Mouse (Mus musculus): Measurements from ENCODE around the gene Cbx6. TPM values are rescaled to one million over a fixed set of nuclear protein-coding genes. Genes with fewer than 3 reads are reported as not detected.
A peak's percentile ranks its signal among the peaks of the same experiment; 100 is the strongest.

The Cbx6 gene
- polyA plus RNA-seq, 1 experiment from 2014 or later = 38.7 TPM

GRCm38 (mm10) chr15:79834881-79835260, 383 bp upstream of the Cbx6 start:
- 49% methylated on average over 9 of the region's 9 CpGs for WGBS
- Histone ChIP-seq H3K4me3 (ENCODE audit: low read depth, low read length) (no peak overlapping the region), H3K27me3 (ENCODE audit: control insufficient read depth, insufficient read depth, low read length) (no peaks in the 10 kb centered on the region), H3K4me2 (replicated peaks; ENCODE audit: low read depth, low read length) (peak overlapping the region; percentile 80), H3K9ac (replicated peaks; ENCODE audit: low read depth, low read length) (no peak overlapping the region), H3K9me3 (ENCODE audit: control insufficient read depth, low read depth, low read length) (no peaks in the 10 kb centered on the region), H3K27ac (ENCODE audit: low read length) (peak overlapping the region; percentile 95), H3K4me1 (ENCODE audit: control insufficient read depth, insufficient read depth, low read length) (peaks cover 20% of the 10 kb centered on the region), H3K36me3 (ENCODE audit: control insufficient read depth, insufficient read depth, low read length) (peaks cover 6% of the 10 kb centered on the region; the same call in 1 of the 2 replicates)
- no peak for ATAC-seq (ENCODE audit: insufficient number of reproducible peaks, insufficient read depth, low FRiP score, low read depth)

GRCm38 (mm10) chr15:79833251-79834050, 1.0 kb downstream of the Cbx6 start:
- Histone ChIP-seq H3K4me2 (replicated peaks; ENCODE audit: low read depth, low read length) (peak overlapping the region; percentile 80), H3K36me3 (ENCODE audit: control insufficient read depth, insufficient read depth, low read length) (peaks cover 8% of the 10 kb centered on the region; the same call in 1 of the 2 replicates), H3K27me3 (ENCODE audit: control insufficient read depth, insufficient read depth, low read length) (no peaks in the 10 kb centered on the region), H3K4me1 (ENCODE audit: control insufficient read depth, insufficient read depth, low read length) (peaks cover 22% of the 10 kb centered on the region), H3K27ac (ENCODE audit: low read length) (peak overlapping the region; percentile 95), H3K9ac (replicated peaks; ENCODE audit: low read depth, low read length) (peak overlapping the region; percentile 76), H3K4me3 (ENCODE audit: low read depth, low read length) (peak overlapping the region; percentile 88), H3K9me3 (ENCODE audit: control insufficient read depth, low read depth, low read length) (no peaks in the 10 kb centered on the region)
- WGBS = under 1% methylated on average over 41 of the region's 41 CpGs
- ATAC-seq (ENCODE audit: insufficient number of reproducible peaks, insufficient read depth, low FRiP score, low read depth) = peak; percentile 25

- WGBS = 29% methylated on average over 18 of the region's 18 CpGs
- peak overlapping the region; percentile 76; the same call in 1 of the 2 replicates for H3K9ac ChIP-seq (replicated peaks; ENCODE audit: low read depth, low read length)
- H3K4me3 ChIP-seq (ENCODE audit: low read depth, low read length) = peak overlapping the region; percentile 88
Observed at GRCm38 (mm10) chr15:79832064-79832900, 2.2 kb downstream of the Cbx6 start.

GRCm38 (mm10) chr15:79830388-79830787, 4.1 kb downstream of the Cbx6 start:
- Histone ChIP-seq H3K36me3 (ENCODE audit: control insufficient read depth, insufficient read depth, low read length) (peaks cover 31% of the 10 kb centered on the region), H3K9me3 (ENCODE audit: control insufficient read depth, low read depth, low read length) (no peaks in the 10 kb centered on the region), H3K4me2 (replicated peaks; ENCODE audit: low read depth, low read length) (no peak overlapping the region), H3K4me1 (ENCODE audit: control insufficient read depth, insufficient read depth, low read length) (peaks cover 33% of the 10 kb centered on the region), H3K27me3 (ENCODE audit: control insufficient read depth, insufficient read depth, low read length) (no peaks in the 10 kb centered on the region), H3K27ac (ENCODE audit: low read length) (no peak overlapping the region), H3K4me3 (ENCODE audit: low read depth, low read length) (no peak overlapping the region), H3K9ac (replicated peaks; ENCODE audit: low read depth, low read length) (no peak overlapping the region)
- ATAC-seq (ENCODE audit: insufficient number of reproducible peaks, insufficient read depth, low FRiP score, low read depth) = no peak
- WGBS = 9% methylated on average over 4 of the region's 4 CpGs

More at GRCm38 (mm10) chr15:79832064-79832900, 2.2 kb downstream of the Cbx6 start:
- peak overlapping the region; percentile 80 for H3K4me2 ChIP-seq (replicated peaks; ENCODE audit: low read depth, low read length)
- no peak for ATAC-seq (ENCODE audit: insufficient number of reproducible peaks, insufficient read depth, low FRiP score, low read depth)
- no peaks in the 10 kb centered on the region for H3K27me3 ChIP-seq (ENCODE audit: control insufficient read depth, insufficient read depth, low read length)
- H3K4me1 ChIP-seq (ENCODE audit: control insufficient read depth, insufficient read depth, low read length) = peaks cover 32% of the 10 kb centered on the region
- H3K9me3 ChIP-seq (ENCODE audit: control insufficient read depth, low read depth, low read length) = no peaks in the 10 kb centered on the region
- H3K27ac ChIP-seq (ENCODE audit: low read length) = peak overlapping the region; percentile 95; the same call in 1 of the 2 replicates
- H3K36me3 ChIP-seq (ENCODE audit: control insufficient read depth, insufficient read depth, low read length) = peaks cover 19% of the 10 kb centered on the region

- H3K27me3 ChIP-seq (ENCODE audit: control insufficient read depth, insufficient read depth, low read length) = no peaks in the 10 kb centered on the region
- no peak overlapping the region for H3K9ac ChIP-seq (replicated peaks; ENCODE audit: low read depth, low read length)
- peaks cover 28% of the 10 kb centered on the region for H3K4me1 ChIP-seq (ENCODE audit: control insufficient read depth, insufficient read depth, low read length)
- no peak overlapping the region for H3K4me2 ChIP-seq (replicated peaks; ENCODE audit: low read depth, low read length)
- WGBS = 84% methylated on average over 5 of the region's 5 CpGs
- H3K36me3 ChIP-seq (ENCODE audit: control insufficient read depth, insufficient read depth, low read length) = peaks cover 35% of the 10 kb centered on the region
- no peak overlapping the region for H3K27ac ChIP-seq (ENCODE audit: low read length)
- no peak overlapping the region for H3K4me3 ChIP-seq (ENCODE audit: low read depth, low read length)
- ATAC-seq (ENCODE audit: insufficient number of reproducible peaks, insufficient read depth, low FRiP score, low read depth) = no peak
- H3K9me3 ChIP-seq (ENCODE audit: control insufficient read depth, low read depth, low read length) = no peaks in the 10 kb centered on the region
Observed at GRCm38 (mm10) chr15:79829431-79829830, 5.1 kb downstream of the Cbx6 start.

GRCm38 (mm10) chr15:79828366-79829035, 6.0 kb downstream of the Cbx6 start:
- Histone ChIP-seq H3K4me2 (replicated peaks; ENCODE audit: low read depth, low read length) (no peak overlapping the region), H3K27ac (ENCODE audit: low read length) (no peak overlapping the region)
- 65% methylated on average over 46 of the region's 46 CpGs for WGBS

GRCm38 (mm10) chr15:79827778-79828210, 6.7 kb downstream of the Cbx6 start:
- Histone ChIP-seq H3K9ac (replicated peaks; ENCODE audit: low read depth, low read length) (no peak overlapping the region), H3K4me3 (ENCODE audit: low read depth, low read length) (no peak overlapping the region), H3K4me2 (replicated peaks; ENCODE audit: low read depth, low read length) (no peak overlapping the region), H3K4me1 (ENCODE audit: control insufficient read depth, insufficient read depth, low read length) (peaks cover 26% of the 10 kb centered on the region), H3K36me3 (ENCODE audit: control insufficient read depth, insufficient read depth, low read length) (peaks cover 46% of the 10 kb centered on the region), H3K9me3 (ENCODE audit: control insufficient read depth, low read depth, low read length) (no peaks in the 10 kb centered on the region), H3K27ac (ENCODE audit: low read length) (no peak overlapping the region), H3K27me3 (ENCODE audit: control insufficient read depth, insufficient read depth, low read length) (no peaks in the 10 kb centered on the region)
- ATAC-seq (ENCODE audit: insufficient number of reproducible peaks, insufficient read depth, low FRiP score, low read depth) = no peak
- WGBS = 93% methylated on average over 11 of the region's 11 CpGs

More at GRCm38 (mm10) chr15:79828366-79829035, 6.0 kb downstream of the Cbx6 start:
- Histone ChIP-seq H3K36me3 (ENCODE audit: control insufficient read depth, insufficient read depth, low read length) (peaks cover 39% of the 10 kb centered on the region), H3K4me3 (ENCODE audit: low read depth, low read length) (no peak overlapping the region), H3K27me3 (ENCODE audit: control insufficient read depth, insufficient read depth, low read length) (no peaks in the 10 kb centered on the region), H3K9me3 (ENCODE audit: control insufficient read depth, low read depth, low read length) (no peaks in the 10 kb centered on the region), H3K9ac (replicated peaks; ENCODE audit: low read depth, low read length) (no peak overlapping the region), H3K4me1 (ENCODE audit: control insufficient read depth, insufficient read depth, low read length) (peaks cover 28% of the 10 kb centered on the region)
- no peak for ATAC-seq (ENCODE audit: insufficient number of reproducible peaks, insufficient read depth, low FRiP score, low read depth)
